Mouse (Mus musculus): ENCODE data around the gene Mapkapk3.

- TF ChIP-seq CTCF (IDR thresholded peaks at IDR 0.05; ENCODE audit: extremely low read depth, insufficient read depth, low read length) = no peak
- TF ChIP-seq POLR2A (IDR thresholded peaks at IDR 0.05; ENCODE audit: extremely low read depth, insufficient read depth, low read length) = no peak
Measured at GRCm38 (mm10) chr9:107245311-107245710, 44.4 kb downstream of the Mapkapk3 start.

Measured in cortical plate, adult 2 months (tissue).